Mouse (Mus musculus) heart, postnatal 0 days (tissue): ENCODE data around the gene Sec14l4. TPM values are rescaled to one million over a fixed set of nuclear protein-coding genes. Genes with fewer than 3 reads are reported as not detected.

ENCODE experiments used
- ATAC-seq: fragments of 200-750 bp; cut with Nextera tagmentation; 2 replicates; pipeline ENCODE4 v1.8.0; 2017; ENCODE audit warnings: low read depth, moderate number of reproducible peaks, moderate library complexity; ENCODE audit not compliant: insufficient read depth
- DNase-seq: peaks from one replicate; pipeline ENCODE4 v3.0.0-alpha.2; 2016; ENCODE audit warnings: low spot score
- H3K27ac ChIP-seq: fragments of 300-500 bp; sonication (generic); 2 replicates; pipeline ENCODE4 v1.5.1; 2014; ENCODE audit warnings: low read depth, mild to moderate bottlenecking
- H3K27me3 ChIP-seq: fragments of 300-500 bp; sonication (generic); 2 replicates; pipeline ENCODE4 v1.6.1; 2014; ENCODE audit warnings: low read length, mixed read lengths; ENCODE audit not compliant: control insufficient read depth, insufficient read depth
- H3K36me3 ChIP-seq: fragments of 300-500 bp; sonication (generic); replicated peaks from 2 replicates; pipeline ENCODE4 v1.6.1; 2014; ENCODE audit warnings: low read length, mixed read lengths; ENCODE audit not compliant: control insufficient read depth, insufficient read depth
- H3K4me1 ChIP-seq: fragments of 300-500 bp; sonication (generic); 2 replicates; pipeline ENCODE4 v1.6.1; 2014; ENCODE audit warnings: antibody characterized with exemption; ENCODE audit not compliant: control insufficient read depth, insufficient read depth
- H3K4me2 ChIP-seq: fragments of 300-500 bp; sonication (generic); 2 replicates; pipeline ENCODE4 v1.6.1; 2014; ENCODE audit warnings: low read depth, mild to moderate bottlenecking, low read length, moderate library complexity
- H3K4me3 ChIP-seq: fragments of 300-500 bp; sonication (generic); 2 replicates; pipeline ENCODE4 v1.5.1; 2014; ENCODE audit warnings: low read depth, low read length
- H3K9ac ChIP-seq: fragments of 300-500 bp; sonication (generic); replicated peaks from 2 replicates; pipeline ENCODE4 v1.6.1; 2014; ENCODE audit warnings: low read depth, low read length, mixed read lengths
- H3K9me3 ChIP-seq: fragments of 300-500 bp; sonication (generic); replicated peaks from 2 replicates; pipeline ENCODE4 v1.6.1; 2016; ENCODE audit warnings: low read length; ENCODE audit not compliant: control insufficient read depth
- CTCF ChIP-seq: IDR thresholded peaks from 2 replicates; pipeline ENCODE4 v1.5.1; 2016; ENCODE audit warnings: antibody characterized with exemption, control low read depth, low read depth
- EP300 ChIP-seq: IDR thresholded peaks from 2 replicates; pipeline ENCODE4 v1.6.1; 2016; ENCODE audit warnings: antibody characterized with exemption, low read depth
- WGBS: fragments of 180-500 bp; shearing (Covaris S2); extraction: QIAGEN DNeasy Blood & Tissue Kit; methylation state at CpG from one replicate; pipeline ENCODE4 v1.1.7; 2014; 5-methylcytosine and 5-hydroxymethylcytosine counted together
- polyA plus RNA-seq: library from polyadenylated mRNA; unstranded; fragments of >200 nt; fragmentation: Nextera tagmentation; extraction: Ambion mirVana; gene quantifications from 2 replicates; pipeline ENCODE4 v1.2.1, GENCODE M21; 2015
- total RNA-seq: library from RNA; depleted of rRNA; stranded (reverse); fragments of >200 nt; gene quantifications from 2 replicates; pipeline ENCODE4 v1.2.3, GENCODE M21; 2014; ENCODE audit warnings: low replicate concordance

Sec14l4 gene
- total and polyA plus RNA-seq, 2 experiments from 2014 or later, result not detected

- Histone ChIP-seq H3K27ac (no peak overlapping the region), H3K9me3 (no peaks in the 10 kb centered on the region), H3K27me3 (peaks cover 5% of the 10 kb centered on the region; the same call in 1 of the 2 replicates), H3K9ac (no peak overlapping the region), H3K4me2 (no peak overlapping the region), H3K36me3 (no peaks in the 10 kb centered on the region), H3K4me3 (no peak overlapping the region), H3K4me1 (no peaks in the 10 kb centered on the region)
- WGBS, result 56% methylated on average over 9 of the region's 9 CpGs
- DNase-seq (no peak), ATAC-seq (no peak)
- no peak for TF ChIP-seq EP300
- TF ChIP-seq CTCF, result no peak
Measured at GRCm38 (mm10) chr11:4036365-4037084, 5.3 kb downstream of the Sec14l4 start.

- Histone ChIP-seq H3K4me3 (no peak overlapping the region), H3K27ac (no peak overlapping the region), H3K36me3 (no peaks in the 10 kb centered on the region), H3K9me3 (no peaks in the 10 kb centered on the region), H3K27me3 (no peaks in the 10 kb centered on the region), H3K4me2 (no peak overlapping the region), H3K4me1 (no peaks in the 10 kb centered on the region), H3K9ac (no peak overlapping the region)
- TF ChIP-seq EP300, result no peak
- no peak for TF ChIP-seq CTCF
- WGBS, result 84% methylated on average over 4 of the region's 4 CpGs
- no peak for DNase-seq
- ATAC-seq, result no peak
Measured at GRCm38 (mm10) chr11:4039951-4040350, 8.7 kb downstream of the Sec14l4 start.

DNA sequence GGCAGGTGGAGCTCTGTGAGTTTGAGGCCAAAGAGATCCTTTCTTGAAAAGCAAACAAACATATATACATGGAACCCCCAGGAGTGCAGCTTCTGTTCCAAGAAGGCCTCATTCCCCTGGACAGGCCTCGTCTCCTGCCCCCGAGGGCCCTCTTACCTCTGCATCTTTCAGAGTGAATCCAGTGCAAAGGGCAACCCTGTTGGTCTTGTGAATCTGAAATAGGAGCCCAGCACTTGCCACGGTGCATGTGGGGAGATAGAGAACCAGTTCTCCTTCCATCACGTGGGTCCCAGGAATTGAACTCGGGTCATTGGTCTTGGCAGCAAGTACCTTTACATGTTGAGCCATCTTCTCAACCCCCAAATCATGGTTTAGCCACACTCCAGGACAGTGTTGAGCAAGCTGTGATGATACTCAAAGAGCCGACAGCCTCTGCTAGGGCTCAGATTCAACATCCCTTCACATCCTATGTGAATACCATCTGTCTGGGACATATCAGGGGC lies 9.9 kb downstream of the Sec14l4 start:
- H3K4me1 ChIP-seq, result no peaks in the 10 kb centered on the region
- H3K9me3 ChIP-seq, result no peaks in the 10 kb centered on the region
- no peak overlapping the region for H3K9ac ChIP-seq
- no peak overlapping the region for H3K4me2 ChIP-seq
- DNase-seq (no peak), ATAC-seq (no peak)
- no peak overlapping the region for H3K4me3 ChIP-seq
- no peak overlapping the region for H3K27ac ChIP-seq
- H3K27me3 ChIP-seq, result no peaks in the 10 kb centered on the region
- no peak for TF ChIP-seq CTCF
- TF ChIP-seq EP300, result no peak
- WGBS, result 68% methylated on average over 6 of the region's 6 CpGs
- H3K36me3 ChIP-seq, result no peaks in the 10 kb centered on the region

- no peak for DNase-seq
- Histone ChIP-seq H3K36me3 (no peaks in the 10 kb centered on the region), H3K27ac (no peak overlapping the region), H3K4me1 (no peaks in the 10 kb centered on the region), H3K9me3 (no peaks in the 10 kb centered on the region), H3K27me3 (no peaks in the 10 kb centered on the region), H3K9ac (no peak overlapping the region), H3K4me2 (no peak overlapping the region), H3K4me3 (no peak overlapping the region)
- no peak for TF ChIP-seq EP300
- TF ChIP-seq CTCF, result no peak
- 82% methylated on average over 7 of the region's 7 CpGs for WGBS
- no peak for ATAC-seq
Measured at GRCm38 (mm10) chr11:4043081-4043480, 11.8 kb downstream of the Sec14l4 start.

- Histone ChIP-seq H3K9me3 (no peaks in the 10 kb centered on the region; the same call in 1 of the 2 replicates), H3K9ac (no peak overlapping the region), H3K4me3 (no peak overlapping the region), H3K27me3 (no peaks in the 10 kb centered on the region), H3K36me3 (no peaks in the 10 kb centered on the region), H3K27ac (no peak overlapping the region), H3K4me1 (no peaks in the 10 kb centered on the region), H3K4me2 (no peak overlapping the region)
- peak; percentile 27; the same call in 1 of the 2 replicates for ATAC-seq
- 61% methylated on average over 5 of the region's 5 CpGs for WGBS
- TF ChIP-seq CTCF, result no peak
- no peak for TF ChIP-seq EP300
- no peak for DNase-seq
Measured at GRCm38 (mm10) chr11:4046526-4046925, 15.3 kb downstream of the Sec14l4 start.

DNA sequence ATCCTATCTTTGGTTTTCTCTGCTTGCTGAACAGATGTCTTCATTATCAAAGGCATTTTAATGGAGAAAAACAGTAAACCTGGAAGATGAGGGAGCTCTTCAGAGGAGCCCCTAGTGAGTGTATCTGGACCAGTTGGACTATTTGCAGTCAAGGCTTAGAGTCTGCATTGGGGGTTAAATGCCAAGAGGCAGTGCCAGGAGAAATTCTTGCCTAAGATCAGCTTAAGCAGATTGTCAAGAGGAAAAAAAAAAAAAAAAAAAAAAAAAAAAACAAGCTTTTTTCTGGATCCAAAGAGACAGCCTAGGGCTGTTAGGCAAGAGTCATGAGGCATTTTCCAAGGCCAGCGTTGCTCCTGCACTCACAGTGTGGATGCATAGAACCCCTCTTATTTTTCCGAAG lies 16.5 kb downstream of the Sec14l4 start:
- DNase-seq, result no peak
- H3K9me3 ChIP-seq, result no peaks in the 10 kb centered on the region; the same call in 1 of the 2 replicates
- 81% methylated on average over 2 of the region's 2 CpGs for WGBS
- no peak for ATAC-seq
- H3K4me2 ChIP-seq, result no peak overlapping the region
- no peak overlapping the region for H3K4me3 ChIP-seq
- no peak overlapping the region for H3K9ac ChIP-seq
- H3K27me3 ChIP-seq, result no peaks in the 10 kb centered on the region
- no peaks in the 10 kb centered on the region for H3K36me3 ChIP-seq
- no peak overlapping the region for H3K27ac ChIP-seq
- H3K4me1 ChIP-seq, result no peaks in the 10 kb centered on the region
- TF ChIP-seq EP300 (no peak), CTCF (no peak)
